Mouse (Mus musculus): ENCODE data around the gene L3hypdh. TPM values are rescaled to one million over a fixed set of nuclear protein-coding genes. Genes with fewer than 3 reads are reported as not detected.
"Not testable (repeated sequence)": the region's sequence is repeated elsewhere in the genome, so short reads cannot be mapped to it uniquely, and the experiment has no call there.

Gene L3hypdh
- polyA plus RNA-seq, 1 experiment from 2014 or later = 9.2 TPM

DNA sequence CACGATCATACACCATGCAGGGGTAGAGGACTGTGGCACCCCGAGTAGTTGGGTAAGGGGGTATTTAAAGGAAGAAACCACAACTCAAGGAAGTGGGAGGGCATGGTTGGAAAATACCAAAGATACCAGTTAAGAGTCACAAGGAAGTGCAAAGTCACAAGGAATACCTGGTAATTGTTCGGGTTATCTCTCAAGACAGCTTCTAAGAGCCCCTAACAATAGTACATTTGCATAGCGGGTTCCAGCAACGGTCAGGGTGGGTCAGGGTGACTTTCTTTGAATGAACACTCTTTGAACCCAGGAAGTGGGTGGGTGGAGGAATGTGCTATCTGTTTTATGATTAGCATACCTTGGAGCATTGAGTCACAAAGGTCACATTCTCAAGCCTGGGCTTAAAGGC lies 35.1 kb downstream of the L3hypdh start:
- H3K9me3 ChIP-seq = 0 out of 2 replicates have a peak, but pooled peaks cover 11% of the 10 kb centered on the region
- not testable (repeated sequence) for DNase-seq (ENCODE audit: low spot score); H3K4me3 ChIP-seq; H3K27me3 ChIP-seq (ENCODE audit: insufficient read depth, poor library complexity, severe bottlenecking); H3K27ac ChIP-seq; H3K4me1 ChIP-seq (replicated peaks); H3K36me3 ChIP-seq
- 87% methylated on average over 5 of the region's 5 CpGs for WGBS

DNA sequence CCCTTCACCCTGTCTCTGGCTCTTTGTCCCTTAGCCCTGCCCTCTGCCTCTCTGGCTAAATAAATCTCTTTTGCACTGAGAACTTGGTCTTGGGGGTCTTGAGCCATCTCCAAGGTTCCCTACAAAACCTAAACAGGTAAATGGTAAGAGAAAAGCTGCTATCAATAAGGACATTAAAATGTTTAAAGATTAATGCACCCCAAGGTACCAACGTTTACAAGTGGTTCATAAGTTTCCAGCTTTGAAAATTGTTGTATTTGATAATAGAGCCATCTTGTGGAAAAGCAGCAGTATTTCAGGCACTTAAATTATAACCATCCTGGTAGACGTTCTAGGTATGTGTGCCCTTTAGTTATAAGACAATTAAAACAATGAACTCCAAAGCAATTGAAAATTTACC lies 37.7 kb downstream of the L3hypdh start:
- Histone ChIP-seq H3K27me3 (ENCODE audit: insufficient read depth, poor library complexity, severe bottlenecking) (no peaks in the 10 kb centered on the region), H3K4me3 (no peak overlapping the region), H3K4me1 (replicated peaks) (0 out of 2 replicates have a peak, but pooled peaks cover 2% of the 10 kb centered on the region), H3K9me3 (0 out of 2 replicates have a peak, but pooled peaks cover 11% of the 10 kb centered on the region), H3K36me3 (no peaks in the 10 kb centered on the region), H3K27ac (peak overlapping the region; percentile 41; the same call in 1 of the 2 replicates)
- WGBS = 17% methylated on average over 2 of the region's 2 CpGs
- DNase-seq (ENCODE audit: low spot score) = no peak

DNA sequence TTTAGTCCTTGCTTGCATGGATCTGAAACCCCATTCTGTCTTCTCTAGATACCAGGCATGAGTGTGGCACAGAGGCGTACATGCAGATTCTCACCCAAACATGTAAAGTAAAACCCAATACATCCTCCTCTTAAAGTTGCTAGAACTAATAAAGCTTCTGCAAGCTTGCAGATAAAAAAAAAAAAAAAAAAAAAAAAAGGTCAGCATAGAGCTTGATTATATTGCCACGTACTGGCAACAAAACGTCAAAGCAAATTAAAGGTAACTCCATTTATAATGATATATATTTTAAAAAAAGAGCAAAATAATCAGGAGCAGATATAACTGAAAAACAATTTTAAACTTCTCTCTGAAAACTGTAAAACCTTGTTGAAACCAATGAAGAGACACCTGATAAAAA lies 44.0 kb downstream of the L3hypdh start:
- no peaks in the 10 kb centered on the region for H3K27me3 ChIP-seq (ENCODE audit: insufficient read depth, poor library complexity, severe bottlenecking)
- H3K27ac ChIP-seq = no peak overlapping the region
- WGBS = 98% methylated on average over 3 of the region's 3 CpGs
- H3K4me3 ChIP-seq = no peak overlapping the region
- no peak for DNase-seq (ENCODE audit: low spot score)
- H3K36me3 ChIP-seq = no peaks in the 10 kb centered on the region
- no peaks in the 10 kb centered on the region for H3K9me3 ChIP-seq
- 0 out of 2 replicates have a peak, but pooled peaks cover 6% of the 10 kb centered on the region for H3K4me1 ChIP-seq (replicated peaks)

DNA sequence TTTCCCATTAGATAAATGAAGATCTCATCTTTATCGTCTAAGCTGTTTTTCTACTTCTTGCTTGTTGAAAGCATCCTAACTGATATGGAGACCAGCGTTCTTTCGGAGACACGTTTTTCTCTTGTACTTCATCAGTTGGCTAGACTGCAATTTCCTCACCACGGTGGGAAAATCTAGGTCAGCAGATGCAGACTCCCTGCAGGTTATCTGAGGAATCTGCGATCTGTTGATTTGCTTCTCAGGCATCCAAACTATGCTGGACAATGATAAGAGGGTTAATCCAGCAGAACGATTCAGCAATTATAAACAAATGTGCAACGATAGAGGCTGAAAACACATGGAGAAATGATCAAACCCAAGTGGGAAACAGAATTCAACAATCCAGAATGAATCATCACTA lies 45.7 kb downstream of the L3hypdh start:
- Histone ChIP-seq H3K27ac (no peak overlapping the region), H3K27me3 (ENCODE audit: insufficient read depth, poor library complexity, severe bottlenecking) (no peaks in the 10 kb centered on the region), H3K4me3 (no peak overlapping the region), H3K36me3 (no peaks in the 10 kb centered on the region), H3K4me1 (replicated peaks) (0 out of 2 replicates have a peak, but pooled peaks cover 6% of the 10 kb centered on the region), H3K9me3 (no peaks in the 10 kb centered on the region)
- 78% methylated on average over 8 of the region's 8 CpGs for WGBS
- no peak for DNase-seq (ENCODE audit: low spot score)

DNA sequence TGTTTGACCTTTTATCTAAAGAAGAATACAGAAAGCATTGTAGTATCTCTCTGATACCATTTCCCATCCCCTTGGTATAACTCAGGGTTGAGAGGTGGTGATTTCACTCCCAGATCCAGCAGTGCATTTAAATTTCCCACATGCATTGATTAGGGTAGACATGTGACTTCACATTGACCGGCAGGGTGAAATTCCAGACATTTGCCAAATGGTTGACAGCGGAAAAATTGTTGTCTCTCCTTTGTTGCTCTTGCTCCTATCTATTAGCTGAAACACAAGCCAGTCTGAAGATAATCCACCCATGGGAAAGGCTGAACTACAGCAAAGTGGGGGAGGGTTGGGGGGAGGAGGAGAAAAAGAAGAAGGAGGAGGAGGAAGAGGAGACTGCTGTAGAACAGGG lies 46.4 kb downstream of the L3hypdh start:
- Histone ChIP-seq H3K4me1 (replicated peaks) (0 out of 2 replicates have a peak, but pooled peaks cover 6% of the 10 kb centered on the region), H3K36me3 (no peaks in the 10 kb centered on the region), H3K4me3 (no peak overlapping the region), H3K9me3 (no peaks in the 10 kb centered on the region), H3K27ac (no peak overlapping the region), H3K27me3 (ENCODE audit: insufficient read depth, poor library complexity, severe bottlenecking) (no peaks in the 10 kb centered on the region)
- DNase-seq (ENCODE audit: low spot score) = no peak
- WGBS = 59% methylated on average over 2 of the region's 2 CpGs

DNA sequence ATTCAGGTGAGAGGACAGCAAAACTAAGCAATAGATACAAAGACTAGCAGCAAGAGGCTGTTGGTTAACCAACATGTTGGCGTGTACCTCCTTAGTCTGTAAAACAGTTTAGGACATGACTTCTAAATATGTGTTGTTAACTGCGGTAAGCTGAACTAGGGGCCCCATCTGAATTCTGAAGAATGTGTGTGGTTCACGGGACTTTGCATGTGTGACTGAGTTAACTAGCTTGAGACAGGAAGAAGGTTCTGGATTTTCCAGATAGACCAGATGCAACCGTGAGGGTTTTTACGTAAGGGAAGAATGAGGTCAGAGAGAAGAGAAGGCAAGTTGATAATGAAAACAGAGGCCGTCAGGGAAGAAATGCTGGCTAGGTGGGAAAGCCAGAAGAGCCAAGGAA lies 48.2 kb downstream of the L3hypdh start:
- Histone ChIP-seq H3K4me1 (replicated peaks) (0 out of 2 replicates have a peak, but pooled peaks cover 6% of the 10 kb centered on the region), H3K27ac (no peak overlapping the region)
- WGBS = 87% methylated on average over 6 of the region's 6 CpGs

DNA sequence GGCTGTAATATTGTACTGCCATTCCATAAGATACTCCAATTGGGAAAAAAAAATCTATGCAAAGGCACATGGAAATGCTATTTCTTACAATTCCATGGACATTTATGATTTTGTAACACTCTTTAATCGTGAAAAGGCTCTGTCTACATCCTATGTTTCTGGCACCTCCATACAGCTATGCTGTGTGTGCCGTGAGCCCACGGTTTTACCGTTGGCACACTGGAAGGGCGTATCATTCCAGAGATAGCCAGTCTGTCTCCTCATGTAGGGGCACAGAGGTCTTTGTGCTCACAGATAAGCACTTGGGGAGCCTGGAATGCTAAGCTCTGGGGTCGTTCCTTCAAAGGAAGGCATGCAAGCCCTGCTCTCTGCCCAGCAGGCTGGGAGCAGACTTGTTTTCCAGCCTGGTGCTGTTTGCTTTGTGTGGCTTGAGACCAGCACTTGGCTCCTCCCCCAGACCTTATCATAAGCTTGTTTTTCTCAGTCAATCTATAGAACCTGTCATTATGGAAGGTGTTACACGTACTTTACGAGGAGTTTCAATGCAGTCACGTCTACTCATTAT lies 49.1 kb downstream of the L3hypdh start:
- H3K4me1 ChIP-seq (replicated peaks) = 0 out of 2 replicates have a peak, but pooled peaks cover 6% of the 10 kb centered on the region
- H3K27ac ChIP-seq = no peak overlapping the region
- no peaks in the 10 kb centered on the region for H3K27me3 ChIP-seq (ENCODE audit: insufficient read depth, poor library complexity, severe bottlenecking)
- 75% methylated on average over 9 of the region's 9 CpGs for WGBS
- no peaks in the 10 kb centered on the region for H3K36me3 ChIP-seq
- DNase-seq (ENCODE audit: low spot score) = no peak
- no peak overlapping the region for H3K4me3 ChIP-seq
- no peaks in the 10 kb centered on the region for H3K9me3 ChIP-seq

More for the DNA sequence above, 48.2 kb downstream of the L3hypdh start:
- Histone ChIP-seq H3K27me3 (ENCODE audit: insufficient read depth, poor library complexity, severe bottlenecking) (no peaks in the 10 kb centered on the region), H3K4me3 (no peak overlapping the region), H3K9me3 (no peaks in the 10 kb centered on the region), H3K36me3 (no peaks in the 10 kb centered on the region)
- no peak for DNase-seq (ENCODE audit: low spot score)

DNA sequence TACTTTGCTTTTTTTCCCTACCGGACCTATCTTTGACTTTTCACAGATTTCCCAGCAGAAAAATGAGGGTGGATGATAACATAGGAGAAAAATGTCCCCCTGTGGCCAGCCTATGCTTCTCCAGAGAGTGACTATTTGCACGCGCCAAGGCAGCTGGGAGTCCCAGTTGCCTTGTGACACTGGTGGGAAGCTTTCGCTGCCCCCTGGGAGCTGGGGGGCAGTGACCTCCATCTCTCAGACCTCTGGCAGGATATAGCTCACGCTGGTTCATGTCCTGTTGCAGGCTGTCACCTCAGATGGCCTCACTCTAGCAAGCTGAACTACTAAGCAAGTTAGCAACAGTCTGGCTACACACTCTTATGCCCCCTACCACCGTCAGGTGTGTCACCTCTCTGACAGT lies 53.4 kb downstream of the L3hypdh start:
- Histone ChIP-seq H3K27me3 (ENCODE audit: insufficient read depth, poor library complexity, severe bottlenecking) (no peaks in the 10 kb centered on the region), H3K36me3 (no peaks in the 10 kb centered on the region), H3K27ac (no peak overlapping the region), H3K4me3 (no peak overlapping the region), H3K4me1 (replicated peaks) (no peaks in the 10 kb centered on the region), H3K9me3 (no peaks in the 10 kb centered on the region)
- no peak for DNase-seq (ENCODE audit: low spot score)
- 84% methylated on average over 6 of the region's 6 CpGs for WGBS

DNA sequence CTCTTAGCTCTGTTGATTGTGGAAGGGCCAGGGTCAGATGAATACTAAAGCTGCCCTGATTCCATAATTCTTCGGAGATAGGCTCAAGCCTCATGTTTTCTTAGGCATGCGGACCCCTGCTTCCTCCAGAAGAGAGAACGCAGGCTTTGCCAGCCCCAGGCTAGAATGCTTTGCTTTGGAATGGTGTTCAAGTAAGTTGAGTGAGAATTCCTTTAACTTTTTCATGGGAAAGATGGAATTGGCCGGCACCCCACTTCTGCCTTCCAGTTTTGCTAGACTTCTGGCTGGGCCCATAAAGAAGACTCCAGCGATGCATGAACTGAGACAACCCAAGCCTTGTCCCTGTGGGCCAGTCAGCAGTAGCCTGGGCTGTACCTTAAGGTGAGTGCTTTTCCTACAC lies 54.1 kb downstream of the L3hypdh start:
- Histone ChIP-seq H3K27me3 (ENCODE audit: insufficient read depth, poor library complexity, severe bottlenecking) (no peaks in the 10 kb centered on the region), H3K4me1 (replicated peaks) (no peaks in the 10 kb centered on the region; the same call in 1 of the 2 replicates), H3K27ac (no peak overlapping the region), H3K9me3 (no peaks in the 10 kb centered on the region), H3K4me3 (no peak overlapping the region), H3K36me3 (no peaks in the 10 kb centered on the region)
- WGBS = 89% methylated on average over 5 of the region's 5 CpGs
- DNase-seq (ENCODE audit: low spot score) = no peak

DNA sequence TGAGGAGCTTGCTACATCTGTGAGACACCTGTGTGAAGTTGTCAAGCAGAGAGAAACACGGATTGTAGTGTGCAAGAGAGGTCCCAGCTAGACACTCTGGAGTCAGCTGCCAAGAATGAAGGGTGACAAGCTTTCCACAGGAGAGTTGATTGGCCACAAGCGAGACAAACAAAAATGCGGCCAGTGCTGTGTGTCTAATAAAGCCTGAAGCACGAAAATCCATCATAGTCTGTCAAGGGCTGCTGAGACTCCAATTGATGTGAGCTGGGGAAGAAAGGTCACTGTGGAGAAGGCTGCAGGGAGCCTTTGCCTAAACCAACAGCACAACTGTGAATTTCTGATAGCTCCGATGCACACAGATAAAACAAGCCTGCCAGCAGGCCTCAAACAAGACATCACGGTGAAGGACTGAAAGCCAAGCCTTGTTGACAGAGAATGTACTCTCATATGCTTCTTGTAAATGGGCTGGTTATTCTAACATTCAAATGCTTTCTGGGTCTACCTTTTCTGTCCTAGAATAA lies 59.9 kb downstream of the L3hypdh start:
- H3K4me3 ChIP-seq = no peak overlapping the region
- H3K27ac ChIP-seq = no peak overlapping the region
- peak; percentile 33 for DNase-seq (ENCODE audit: low spot score)
- no peaks in the 10 kb centered on the region for H3K36me3 ChIP-seq
- 26% methylated on average over 6 of the region's 6 CpGs for WGBS
- no peaks in the 10 kb centered on the region for H3K9me3 ChIP-seq
- H3K4me1 ChIP-seq (replicated peaks) = peaks cover 12% of the 10 kb centered on the region
- no peaks in the 10 kb centered on the region for H3K27me3 ChIP-seq (ENCODE audit: insufficient read depth, poor library complexity, severe bottlenecking)

DNA sequence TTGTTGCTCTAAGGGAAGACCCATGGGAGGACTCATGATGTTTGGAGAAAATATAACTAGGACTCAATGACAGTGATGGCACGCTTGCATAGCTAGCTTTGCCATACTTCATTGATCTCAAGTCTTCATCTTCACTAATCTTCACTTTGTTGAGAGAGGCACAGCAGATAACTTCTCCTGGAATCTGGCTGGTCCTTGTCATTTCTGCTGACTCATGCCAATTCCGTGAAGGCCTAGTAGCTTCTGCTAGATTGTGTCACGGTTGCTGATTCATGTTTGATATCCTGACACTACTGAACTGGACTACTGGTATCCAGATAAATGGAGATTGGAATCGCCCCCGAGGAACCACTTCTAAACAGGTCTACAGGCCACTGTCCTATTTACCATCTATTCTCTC lies 61.7 kb downstream of the L3hypdh start:
- WGBS = 93% methylated on average over 5 of the region's 5 CpGs
- Histone ChIP-seq H3K4me3 (no peak overlapping the region), H3K36me3 (no peaks in the 10 kb centered on the region), H3K27me3 (ENCODE audit: insufficient read depth, poor library complexity, severe bottlenecking) (no peaks in the 10 kb centered on the region), H3K4me1 (replicated peaks) (peaks cover 12% of the 10 kb centered on the region), H3K27ac (no peak overlapping the region), H3K9me3 (no peaks in the 10 kb centered on the region)
- DNase-seq (ENCODE audit: low spot score) = no peak

Data from hindbrain, embryonic 10.5 days (tissue).